Mouse (Mus musculus) forebrain, embryonic 13.5 days (tissue): ENCODE measurements around the gene Mapkapk5. TPM values are rescaled to one million over a fixed set of nuclear protein-coding genes. Genes with fewer than 3 reads are reported as not detected.

ENCODE experiments used
- ATAC-seq: fragments of 200-750 bp; cut with Nextera tagmentation; 2 replicates; pipeline ENCODE4 v1.8.0; 2017
- H3K27ac ChIP-seq: fragments of 300-500 bp; sonication (generic); 2 replicates; pipeline ENCODE4 v1.5.1; 2015; ENCODE audit warnings: inconsistent platforms, mild to moderate bottlenecking, moderate library complexity
- H3K27me3 ChIP-seq: fragments of 300-500 bp; sonication (generic); 2 replicates; pipeline ENCODE4 v1.6.1; 2015; ENCODE audit warnings: mild to moderate bottlenecking, inconsistent platforms
- H3K36me3 ChIP-seq: fragments of 300-500 bp; sonication (generic); 2 replicates; pipeline ENCODE4 v1.6.1; 2015; ENCODE audit warnings: mild to moderate bottlenecking, inconsistent platforms; ENCODE audit not compliant: poor library complexity, severe bottlenecking
- H3K4me1 ChIP-seq: fragments of 300-500 bp; sonication (generic); 2 replicates; pipeline ENCODE4 v1.6.1; 2015; ENCODE audit warnings: inconsistent platforms
- H3K4me2 ChIP-seq: fragments of 300-500 bp; sonication (generic); 2 replicates; pipeline ENCODE4 v1.6.1; 2015; ENCODE audit warnings: inconsistent platforms, mild to moderate bottlenecking, moderate library complexity
- H3K4me3 ChIP-seq: fragments of 300-500 bp; sonication (generic); 2 replicates; pipeline ENCODE4 v1.5.1; 2015; ENCODE audit warnings: mild to moderate bottlenecking, inconsistent platforms
- H3K9ac ChIP-seq: fragments of 300-500 bp; sonication (generic); 2 replicates; pipeline ENCODE4 v1.6.1; 2015; ENCODE audit warnings: mild to moderate bottlenecking, inconsistent platforms
- H3K9me3 ChIP-seq: fragments of 300-500 bp; sonication (generic); replicated peaks from 2 replicates; pipeline ENCODE4 v1.6.1; 2016; ENCODE audit warnings: inconsistent platforms
- WGBS: fragments of 180-500 bp; shearing (Covaris S2); methylation state at CpG from one replicate; pipeline ENCODE4 v1.1.7; 2015; 5-methylcytosine and 5-hydroxymethylcytosine counted together
- polyA plus RNA-seq: library from polyadenylated mRNA; unstranded; fragments of >200 nt; fragmentation: Nextera tagmentation; extraction: Ambion mirVana; gene quantifications from 2 replicates; pipeline ENCODE4 v1.2.1, GENCODE M21; 2015

Mapkapk5 gene
- polyA plus RNA-seq, 1 experiment from 2014 or later, result 53.0 TPM

DNA sequence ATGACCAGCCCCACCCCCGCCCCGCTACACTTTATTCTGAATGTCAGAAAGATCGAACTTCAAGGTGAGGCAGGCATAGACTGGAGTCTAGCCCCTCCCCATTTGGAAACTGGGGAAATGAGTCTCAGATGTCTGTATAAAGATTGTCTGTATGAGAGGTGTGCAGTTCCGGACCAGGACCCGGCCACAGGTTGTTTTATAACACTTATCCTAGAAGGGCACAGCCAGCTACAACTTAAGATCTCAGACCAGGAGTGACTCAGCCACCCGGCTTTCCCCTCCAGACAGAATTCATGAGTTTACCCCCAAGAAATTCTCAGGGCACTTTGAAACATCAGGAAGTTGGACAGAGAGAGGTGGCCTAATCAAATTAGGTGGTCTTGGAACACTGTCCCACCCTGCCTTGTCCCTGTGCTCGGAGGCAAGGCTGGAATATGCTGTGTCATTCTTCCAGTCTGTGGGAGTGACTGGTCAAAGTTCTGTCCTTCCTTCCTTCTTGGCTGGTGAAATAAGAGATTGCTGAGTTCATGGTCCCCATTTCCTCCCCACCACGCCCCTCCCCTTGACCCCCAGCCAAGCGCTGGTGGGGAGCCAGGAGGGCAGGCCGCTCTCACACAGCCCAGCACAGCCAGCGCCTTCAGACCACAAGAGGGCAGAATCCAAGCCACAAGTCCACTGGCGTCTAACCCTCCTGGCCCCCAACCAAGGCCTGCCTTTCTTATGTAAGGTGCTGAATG lies 38.2 kb upstream of the Mapkapk5 start:
- Histone ChIP-seq H3K36me3 (peaks cover 10% of the 10 kb centered on the region; the same call in 1 of the 2 replicates), H3K9ac (no peak overlapping the region), H3K4me1 (no peaks in the 10 kb centered on the region), H3K9me3 (no peaks in the 10 kb centered on the region), H3K4me2 (no peak overlapping the region), H3K27me3 (no peaks in the 10 kb centered on the region), H3K4me3 (no peak overlapping the region), H3K27ac (no peak overlapping the region)
- no peak for ATAC-seq
- WGBS, result 62% methylated on average over 12 of the region's 12 CpGs

- no peak for ATAC-seq
- no peaks in the 10 kb centered on the region for H3K27me3 ChIP-seq
- 93% methylated on average over 8 of the region's 8 CpGs for WGBS
These were observed 36.2 kb upstream of the Mapkapk5 start for GRCm38 (mm10) chr5:121581945-121582344.

GRCm38 (mm10) chr5:121576927-121577488 lies 31.3 kb upstream of the Mapkapk5 start:
- Histone ChIP-seq H3K27me3 (no peaks in the 10 kb centered on the region), H3K27ac (no peak overlapping the region), H3K36me3 (peaks cover 47% of the 10 kb centered on the region), H3K4me3 (no peak overlapping the region), H3K4me1 (no peaks in the 10 kb centered on the region), H3K9me3 (no peaks in the 10 kb centered on the region), H3K4me2 (no peak overlapping the region), H3K9ac (no peak overlapping the region)
- 94% methylated on average over 11 of the region's 11 CpGs for WGBS
- no peak for ATAC-seq

More at GRCm38 (mm10) chr5:121581945-121582344, 36.2 kb upstream of the Mapkapk5 start:
- Histone ChIP-seq H3K4me2 (no peak overlapping the region), H3K9ac (no peak overlapping the region), H3K4me3 (no peak overlapping the region), H3K4me1 (no peaks in the 10 kb centered on the region), H3K27ac (no peak overlapping the region), H3K9me3 (no peaks in the 10 kb centered on the region), H3K36me3 (peaks cover 20% of the 10 kb centered on the region; the same call in 1 of the 2 replicates)

- WGBS, result 97% methylated on average over 11 of the region's 11 CpGs
These were observed 30.2 kb upstream of the Mapkapk5 start for GRCm38 (mm10) chr5:121575867-121576266.

DNA sequence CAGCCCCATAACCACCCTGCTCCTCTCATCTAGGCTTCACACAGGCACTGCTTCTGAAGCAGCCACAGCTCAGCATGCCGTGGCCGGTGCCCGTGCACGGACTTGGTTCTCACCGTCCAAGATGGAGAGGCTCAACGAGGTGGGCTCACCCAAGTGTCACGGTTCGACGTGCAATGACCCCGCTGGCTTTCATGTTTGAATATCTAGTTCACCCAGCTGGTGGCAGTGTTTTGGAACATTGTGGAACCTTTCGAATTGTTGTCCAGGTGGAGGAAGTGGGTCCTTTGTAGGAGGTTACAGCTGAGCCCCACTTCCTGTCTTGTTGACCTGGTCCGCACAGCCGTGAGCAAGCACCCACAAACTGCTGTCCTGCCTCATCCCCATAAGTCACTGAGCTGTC lies 28.4 kb upstream of the Mapkapk5 start:
- Histone ChIP-seq H3K27me3 (no peaks in the 10 kb centered on the region), H3K4me3 (no peak overlapping the region), H3K9me3 (no peaks in the 10 kb centered on the region), H3K9ac (no peak overlapping the region), H3K27ac (no peak overlapping the region), H3K4me1 (no peaks in the 10 kb centered on the region), H3K4me2 (no peak overlapping the region), H3K36me3 (peaks cover 57% of the 10 kb centered on the region)
- WGBS, result 89% methylated on average over 13 of the region's 13 CpGs
- no peak for ATAC-seq

More at GRCm38 (mm10) chr5:121575867-121576266, 30.2 kb upstream of the Mapkapk5 start:
- Histone ChIP-seq H3K9ac (no peak overlapping the region), H3K27me3 (no peaks in the 10 kb centered on the region), H3K9me3 (no peaks in the 10 kb centered on the region), H3K36me3 (peaks cover 55% of the 10 kb centered on the region), H3K4me1 (no peaks in the 10 kb centered on the region), H3K4me2 (no peak overlapping the region), H3K27ac (no peak overlapping the region), H3K4me3 (no peak overlapping the region)
- no peak for ATAC-seq

- no peak overlapping the region for H3K27ac ChIP-seq
- H3K27me3 ChIP-seq, result no peaks in the 10 kb centered on the region
- H3K4me2 ChIP-seq, result no peak overlapping the region
- H3K9ac ChIP-seq, result no peak overlapping the region
- H3K9me3 ChIP-seq, result no peaks in the 10 kb centered on the region
- H3K4me3 ChIP-seq, result no peak overlapping the region
- ATAC-seq, result no peak
- H3K36me3 ChIP-seq, result peaks cover 42% of the 10 kb centered on the region
- 72% methylated on average over 1 of the region's 1 CpGs for WGBS
- H3K4me1 ChIP-seq, result no peaks in the 10 kb centered on the region
These were observed 25.1 kb upstream of the Mapkapk5 start for GRCm38 (mm10) chr5:121570787-121571186.

- H3K27me3 ChIP-seq, result no peaks in the 10 kb centered on the region
- no peaks in the 10 kb centered on the region for H3K9me3 ChIP-seq
- no peak overlapping the region for H3K4me2 ChIP-seq
- 74% methylated on average over 8 of the region's 9 CpGs for WGBS
- ATAC-seq, result no peak
- no peak overlapping the region for H3K9ac ChIP-seq
- H3K36me3 ChIP-seq, result peaks cover 37% of the 10 kb centered on the region
- no peak overlapping the region for H3K27ac ChIP-seq
- no peaks in the 10 kb centered on the region for H3K4me1 ChIP-seq
- H3K4me3 ChIP-seq, result no peak overlapping the region
These were observed 24.2 kb upstream of the Mapkapk5 start for GRCm38 (mm10) chr5:121569881-121570420.

- H3K4me1 ChIP-seq, result peaks cover 3% of the 10 kb centered on the region; the same call in 1 of the 2 replicates
- H3K27me3 ChIP-seq, result no peaks in the 10 kb centered on the region
- 92% methylated on average over 16 of the region's 16 CpGs for WGBS
- ATAC-seq, result no peak
- H3K27ac ChIP-seq, result no peak overlapping the region
- H3K4me2 ChIP-seq, result no peak overlapping the region
- H3K36me3 ChIP-seq, result peaks cover 13% of the 10 kb centered on the region; the same call in 1 of the 2 replicates
- H3K4me3 ChIP-seq, result no peak overlapping the region
- H3K9me3 ChIP-seq, result no peaks in the 10 kb centered on the region
- H3K9ac ChIP-seq, result no peak overlapping the region
These were observed 20.5 kb upstream of the Mapkapk5 start for GRCm38 (mm10) chr5:121566035-121566681.

DNA sequence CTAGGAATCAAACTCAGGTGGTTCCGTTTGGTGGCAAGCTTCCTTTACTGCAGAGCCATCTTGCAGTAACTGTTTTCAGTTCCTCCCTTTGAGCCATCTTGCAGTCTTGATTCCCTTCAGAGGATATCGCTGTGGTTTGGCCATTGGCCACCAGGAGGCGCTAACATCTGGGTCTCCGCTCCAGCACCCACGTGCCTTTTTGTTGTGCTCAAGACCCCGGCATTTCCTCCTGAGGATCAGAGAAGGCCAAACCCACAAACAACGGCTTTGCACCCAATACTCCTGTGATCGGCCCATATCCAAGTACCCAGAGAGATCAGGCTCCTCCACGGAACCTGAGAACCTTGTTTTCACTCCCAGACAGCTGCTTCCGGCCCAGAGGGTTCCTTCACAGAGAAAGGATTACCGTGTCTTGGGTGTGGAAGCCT lies 18.8 kb upstream of the Mapkapk5 start:
- peak; percentile 62; the same call in 1 of the 2 replicates for ATAC-seq
- Histone ChIP-seq H3K9me3 (no peaks in the 10 kb centered on the region), H3K9ac (0 out of 2 replicates have a peak overlapping the region, but pooled peaks have one; percentile 3)

DNA sequence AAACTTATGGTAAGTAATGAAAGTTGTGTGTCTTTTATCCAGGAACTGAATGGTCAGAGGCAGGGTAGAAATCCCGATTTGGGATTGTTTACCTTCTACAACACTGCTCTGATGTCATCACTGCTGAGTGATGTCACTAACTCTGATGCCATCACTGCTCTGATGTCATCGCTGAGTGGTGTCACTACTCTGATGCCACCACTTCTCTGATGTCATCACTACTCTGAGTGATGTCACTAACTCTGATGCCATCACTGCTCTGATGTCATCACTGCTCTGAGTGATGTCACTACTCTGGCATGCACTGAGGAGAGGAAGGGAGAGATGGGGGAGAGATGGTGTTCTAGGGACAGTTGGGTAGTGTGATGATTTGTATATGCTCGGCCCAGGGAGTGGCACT lies 16.7 kb upstream of the Mapkapk5 start:
- no peak overlapping the region for H3K27ac ChIP-seq
- H3K4me2 ChIP-seq, result no peak overlapping the region
- no peak for ATAC-seq
- no peaks in the 10 kb centered on the region for H3K36me3 ChIP-seq
- H3K4me3 ChIP-seq, result no peak overlapping the region
- H3K9ac ChIP-seq, result no peak overlapping the region
- H3K9me3 ChIP-seq, result no peaks in the 10 kb centered on the region
- no peaks in the 10 kb centered on the region for H3K27me3 ChIP-seq
- 89% methylated on average over 3 of the region's 3 CpGs for WGBS
- H3K4me1 ChIP-seq, result peaks cover 3% of the 10 kb centered on the region; the same call in 1 of the 2 replicates

More for the DNA sequence above, 18.8 kb upstream of the Mapkapk5 start:
- Histone ChIP-seq H3K4me1 (peaks cover 3% of the 10 kb centered on the region; the same call in 1 of the 2 replicates), H3K4me3 (no peak overlapping the region), H3K36me3 (no peaks in the 10 kb centered on the region), H3K27me3 (no peaks in the 10 kb centered on the region), H3K27ac (no peak overlapping the region), H3K4me2 (peak overlapping the region; percentile 42)
- WGBS, result 12% methylated on average over 11 of the region's 11 CpGs

DNA sequence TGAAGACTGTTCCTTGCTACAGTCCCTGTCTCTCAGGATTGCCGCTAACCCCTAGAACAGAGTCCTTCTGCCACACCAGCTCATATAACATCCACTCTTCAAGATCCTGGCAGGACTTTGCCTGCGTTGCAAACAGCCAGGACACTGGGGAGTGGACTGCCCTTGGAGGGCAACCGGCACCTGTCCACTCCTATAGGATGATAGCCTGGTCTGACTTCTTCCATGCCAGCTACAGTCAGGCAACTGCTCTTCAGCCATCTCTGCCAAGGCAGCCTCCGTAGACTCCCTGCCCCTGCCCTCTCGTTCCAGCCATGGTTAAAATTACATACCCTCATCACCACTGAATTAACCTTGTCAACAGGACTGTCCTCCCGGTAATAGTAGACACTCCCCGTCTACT lies 3.5 kb upstream of the Mapkapk5 start:
- Histone ChIP-seq H3K27ac (no peak overlapping the region), H3K36me3 (no peaks in the 10 kb centered on the region), H3K4me2 (no peak overlapping the region), H3K9me3 (no peaks in the 10 kb centered on the region), H3K9ac (no peak overlapping the region), H3K4me3 (no peak overlapping the region), H3K27me3 (no peaks in the 10 kb centered on the region), H3K4me1 (peaks cover 12% of the 10 kb centered on the region)
- WGBS, result 93% methylated on average over 7 of the region's 7 CpGs
- ATAC-seq, result no peak

DNA sequence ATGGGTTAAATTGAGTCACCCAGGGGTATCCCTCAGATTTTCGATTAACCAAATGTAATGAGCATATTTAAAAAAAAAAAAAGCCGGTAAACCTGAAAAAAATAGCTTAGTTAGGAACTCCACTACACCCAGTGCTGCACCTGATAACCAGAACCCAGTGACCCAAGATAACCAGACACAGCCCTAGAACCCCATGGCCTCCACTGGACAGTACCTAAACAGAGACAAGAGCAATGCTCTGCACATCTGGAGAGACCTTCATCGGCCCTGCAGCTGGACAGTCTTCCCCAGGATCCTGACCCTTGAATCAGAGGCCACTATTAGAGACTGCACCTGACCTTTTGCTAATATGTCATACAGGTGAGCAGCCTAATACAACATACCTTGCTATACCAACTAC lies 1.4 kb upstream of the Mapkapk5 start:
- H3K4me3 ChIP-seq, result no peak overlapping the region
- H3K27me3 ChIP-seq, result no peaks in the 10 kb centered on the region
- H3K27ac ChIP-seq, result no peak overlapping the region
- ATAC-seq, result no peak
- no peak overlapping the region for H3K9ac ChIP-seq
- no peaks in the 10 kb centered on the region for H3K36me3 ChIP-seq
- H3K9me3 ChIP-seq, result no peaks in the 10 kb centered on the region
- 96% methylated on average over 3 of the region's 3 CpGs for WGBS
- peaks cover 25% of the 10 kb centered on the region for H3K4me1 ChIP-seq
- H3K4me2 ChIP-seq, result no peak overlapping the region
